Mouse (Mus musculus) layer of hippocampus, adult 9-10 months (tissue): Measurements from ENCODE around the gene Sucla2.
"Not testable (repeated sequence)": the region's sequence is repeated elsewhere in the genome, so short reads cannot be mapped to it uniquely, and the experiment has no call there.

ENCODE experiments used
- DNase-seq: peaks from one replicate; pipeline ENCODE4 v3.0.0; 2022; ENCODE audit warnings: low spot score

The Sucla2 gene

GRCm38 (mm10) chr14:73509765-73510423 is 15.2 kb upstream of the Sucla2 start, which contains the start of gene Med4:
Gene Med4, plus strand, starts transcription at chr14:73510025.
- DNase-seq: peak; percentile 92

GRCm38 (mm10) chr14:73524136-73524535 is 983 bp upstream of the Sucla2 start:
- no peak for DNase-seq

DNA sequence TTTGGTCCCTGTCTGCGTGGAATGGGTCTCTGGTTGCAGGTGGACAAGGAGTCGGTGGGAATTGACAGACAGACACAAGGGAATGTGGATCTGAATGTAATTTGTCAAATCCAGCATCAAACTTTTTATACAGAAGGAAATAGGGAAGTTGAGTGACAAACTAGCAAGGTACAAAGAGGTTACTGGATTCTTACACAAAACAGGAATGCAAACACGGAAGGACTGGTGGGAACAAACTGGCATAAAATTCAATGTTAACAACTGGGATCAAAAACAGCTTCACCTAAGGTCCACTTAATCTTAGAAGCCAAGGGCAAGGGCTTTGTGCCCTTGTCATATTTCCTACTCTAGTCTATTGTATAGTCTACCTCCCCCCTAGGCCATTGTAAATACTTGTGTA is 3.5 kb downstream of the Sucla2 start:
- DNase-seq: not testable (repeated sequence)

- DNase-seq: no peak
These were observed 8.8 kb downstream of the Sucla2 start for GRCm38 (mm10) chr14:73533755-73534465.

GRCm38 (mm10) chr14:73535641-73536040 is 10.5 kb downstream of the Sucla2 start:
- DNase-seq: no peak

DNA sequence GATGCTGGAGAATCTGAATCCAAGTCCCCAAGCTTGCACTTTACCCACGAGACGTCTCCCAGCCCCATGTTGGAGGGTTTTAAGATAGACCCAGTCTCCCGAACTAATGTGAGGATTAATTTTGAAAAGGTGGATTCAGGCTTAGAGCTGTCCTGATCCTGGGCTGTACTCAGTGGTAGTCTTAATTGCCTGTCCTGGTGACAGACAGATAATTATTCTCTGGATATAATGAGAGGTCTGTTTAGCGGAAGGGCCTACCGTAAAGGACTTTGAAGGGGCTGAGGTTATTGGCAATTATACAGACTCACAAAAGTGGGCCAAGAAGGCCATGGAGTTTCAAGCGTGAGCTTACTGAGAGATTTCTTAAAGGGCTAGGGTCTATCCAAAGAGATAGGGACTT is 18.7 kb downstream of the Sucla2 start:
- no peak for DNase-seq

GRCm38 (mm10) chr14:73547034-73547433 is 21.9 kb downstream of the Sucla2 start:
- DNase-seq: no peak

- no peak for DNase-seq
These were observed 22.9 kb downstream of the Sucla2 start, which contains the start of gene Nudt15 for GRCm38 (mm10) chr14:73548051-73548450. Gene Nudt15, minus strand, starts transcription at chr14:73548242.

GRCm38 (mm10) chr14:73550291-73550690 is 25.2 kb downstream of the Sucla2 start:
- no peak for DNase-seq

DNA sequence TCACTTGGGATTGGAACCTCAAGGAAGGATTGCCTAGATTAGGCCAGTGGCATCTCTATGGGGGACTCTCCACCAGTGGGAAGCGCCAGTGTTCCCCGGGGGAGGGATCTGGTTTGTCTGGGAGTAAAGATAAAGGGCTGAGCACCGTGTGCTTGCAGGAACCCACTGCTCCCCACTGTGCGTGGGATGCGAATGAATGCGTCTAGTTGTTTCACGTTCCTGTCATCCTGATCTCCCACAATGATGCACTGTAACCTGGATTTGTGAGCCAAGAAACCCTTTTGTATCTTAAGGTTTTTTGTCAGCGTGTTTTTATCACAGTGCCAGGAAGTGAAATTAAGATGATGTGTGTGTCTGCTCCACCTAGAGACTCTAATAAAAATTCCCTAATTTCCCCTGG is 25.6 kb downstream of the Sucla2 start:
- DNase-seq: no peak

GRCm38 (mm10) chr14:73551164-73551563 is 26.0 kb downstream of the Sucla2 start:
- no peak for DNase-seq

GRCm38 (mm10) chr14:73552341-73553121 is 27.4 kb downstream of the Sucla2 start:
- peak; percentile 70 for DNase-seq

DNA sequence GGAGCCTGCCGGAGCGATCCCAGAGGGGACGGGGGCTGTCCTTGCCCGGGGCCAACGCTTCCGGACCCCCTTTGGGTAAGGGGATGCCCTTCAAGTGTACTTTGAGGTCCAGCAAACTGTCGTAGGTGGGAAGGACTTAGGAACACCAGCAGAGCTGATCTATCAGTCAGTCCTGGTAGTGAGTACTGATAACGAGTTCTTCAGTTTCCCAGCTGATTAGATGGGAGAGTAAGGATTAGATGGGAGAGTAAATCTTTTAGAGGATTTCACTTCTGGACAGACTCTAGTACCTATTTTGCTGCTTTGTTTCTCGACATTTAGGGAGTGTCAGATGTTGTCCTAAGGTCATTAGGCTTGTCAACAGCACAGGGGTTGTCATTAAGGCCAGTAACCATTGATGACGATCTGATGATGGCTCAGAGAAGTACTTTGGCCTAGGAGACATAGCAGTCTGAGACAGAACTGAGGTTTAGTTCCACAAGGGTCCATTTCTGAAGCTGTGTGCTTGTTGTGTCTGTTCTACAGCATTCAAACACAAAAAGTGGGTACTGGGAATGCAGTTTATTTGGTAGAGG is 28.1 kb downstream of the Sucla2 start:
- DNase-seq: no peak

DNA sequence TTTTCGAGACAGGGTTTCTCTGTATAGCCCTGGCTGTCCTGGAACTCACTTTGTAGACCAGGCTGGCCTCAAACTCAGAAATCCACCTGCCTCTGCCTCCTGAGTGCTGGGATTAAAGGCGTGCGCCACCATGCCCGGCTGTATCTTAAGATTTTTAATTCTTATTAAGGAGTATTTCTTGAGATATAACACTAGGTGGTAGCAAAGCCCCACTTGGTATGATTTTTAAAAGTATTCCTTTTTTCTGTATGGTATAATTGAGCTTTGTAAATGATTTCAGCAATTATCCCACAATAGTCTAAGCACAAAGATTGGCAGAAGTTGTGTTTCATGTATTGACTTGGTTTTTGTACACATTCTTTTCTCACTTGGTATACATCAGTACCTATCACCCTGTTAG is 44.7 kb downstream of the Sucla2 start:
- not testable (repeated sequence) for DNase-seq

GRCm38 (mm10) chr14:73571143-73571542 is 46.0 kb downstream of the Sucla2 start:
- DNase-seq: no peak

DNA sequence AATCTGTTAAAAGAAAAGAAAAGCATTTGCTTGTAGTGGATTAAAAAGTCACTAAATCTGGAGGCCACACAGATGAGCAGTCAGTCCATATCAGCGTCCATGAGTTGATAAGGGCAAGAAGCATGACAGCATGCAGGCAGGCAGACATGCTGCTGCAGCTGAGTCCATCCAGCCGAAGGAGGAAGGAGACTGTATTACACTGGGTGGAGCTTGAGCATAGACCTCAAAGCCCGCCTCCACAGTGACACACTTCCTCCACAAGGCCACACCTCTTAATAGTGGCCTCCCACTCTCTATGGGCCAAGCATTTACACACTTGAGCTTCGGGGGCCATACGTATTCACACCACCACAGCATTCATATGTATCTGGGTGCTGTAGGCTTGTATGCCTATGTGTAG is 48.9 kb downstream of the Sucla2 start:
- no peak for DNase-seq

DNA sequence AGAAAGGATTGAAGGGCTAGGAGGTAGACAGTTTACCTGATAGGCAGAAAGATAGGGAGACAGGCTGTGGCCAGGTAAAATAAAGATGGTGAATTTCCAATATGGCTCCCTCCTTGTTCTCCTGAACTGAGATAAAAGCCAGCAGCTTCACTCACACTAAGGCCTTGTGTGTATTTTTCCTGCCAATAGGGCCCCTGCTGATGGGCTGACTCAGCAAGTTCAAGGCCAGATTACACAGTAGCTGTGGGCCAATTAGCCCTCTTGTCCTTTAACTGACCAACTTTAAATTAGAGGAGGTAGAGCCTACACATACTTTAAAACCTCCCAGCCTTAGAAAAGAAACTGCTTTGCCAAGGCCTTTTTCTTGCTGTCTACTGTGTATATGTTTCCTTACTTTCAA is 51.2 kb downstream of the Sucla2 start:
- no peak for DNase-seq

DNA sequence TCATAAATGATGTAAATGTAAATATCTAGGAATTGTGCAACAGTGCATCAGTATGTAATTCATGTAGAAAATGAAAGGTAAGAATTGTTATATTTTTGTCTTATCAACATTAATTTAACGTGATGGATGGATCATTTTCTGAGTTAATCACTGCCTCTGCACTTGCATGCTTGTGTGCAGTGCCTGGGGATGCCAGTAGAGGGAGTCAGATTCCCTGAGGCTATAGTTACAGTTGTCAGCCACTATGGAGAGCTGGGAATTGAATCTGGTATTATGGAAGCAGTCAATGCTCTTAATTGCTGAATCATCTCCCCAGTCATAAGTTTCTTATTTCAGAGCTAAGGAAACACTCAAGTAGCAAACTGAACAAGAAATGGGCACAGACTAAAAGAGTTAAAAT is 63.0 kb downstream of the Sucla2 start:
- no peak for DNase-seq

GRCm38 (mm10) chr14:73592166-73592565 is 67.0 kb downstream of the Sucla2 start:
- DNase-seq: no peak

- no peak for DNase-seq
These were observed 74.6 kb downstream of the Sucla2 start for GRCm38 (mm10) chr14:73599720-73600119.

GRCm38 (mm10) chr14:73607732-73608131 is 82.6 kb downstream of the Sucla2 start:
- no peak for DNase-seq

- no peak for DNase-seq
These were observed 83.8 kb downstream of the Sucla2 start for GRCm38 (mm10) chr14:73608668-73609481.
